Mouse (Mus musculus): Measurements from ENCODE around the gene Intu.

Intu gene

DNA sequence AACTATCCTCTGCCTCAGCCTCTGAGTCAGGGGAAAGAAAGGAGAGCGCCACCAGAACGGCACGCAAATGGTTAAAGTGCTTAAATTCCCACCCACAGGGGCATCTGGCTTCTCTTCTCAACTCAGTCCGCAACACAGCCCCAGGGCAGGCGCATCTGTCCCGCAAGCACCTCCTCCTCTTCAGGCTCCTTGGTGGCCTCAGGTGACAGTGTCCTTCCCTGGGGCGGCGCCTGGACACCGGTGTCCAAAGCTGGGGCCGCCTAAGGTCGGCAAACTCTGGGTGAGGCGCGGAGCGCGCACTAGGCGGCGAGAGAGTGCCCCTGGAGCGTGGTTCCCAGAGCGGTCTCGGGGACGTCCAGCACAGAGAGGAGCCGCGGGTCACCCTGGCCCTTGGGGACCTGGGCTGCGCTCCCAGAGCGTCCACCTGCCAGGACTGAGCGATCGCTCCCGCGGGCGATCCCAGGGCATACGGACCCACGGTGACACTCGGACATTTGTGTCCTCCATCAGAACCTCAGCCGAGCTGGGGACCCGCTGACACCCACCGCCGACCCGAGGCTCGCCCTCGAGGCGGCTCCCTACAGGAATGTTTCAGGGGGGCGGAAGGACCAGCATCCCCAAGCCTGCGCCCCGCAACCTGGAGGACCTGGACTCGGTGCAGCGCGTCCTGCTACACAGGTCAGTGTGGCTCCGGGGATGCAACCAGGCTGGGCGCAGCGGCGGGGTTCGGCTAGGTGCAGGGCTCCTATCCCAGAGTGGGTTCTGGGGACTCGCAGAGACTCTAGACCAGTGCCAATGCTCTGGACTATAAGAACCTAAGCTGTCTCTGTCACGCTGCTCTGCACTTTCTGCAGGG is at the start of gene Intu:
Intu (plus strand) TSS at position 1 of the 856 bp plus-strand sequence.
- DNase-seq = peak; percentile 48

DNA sequence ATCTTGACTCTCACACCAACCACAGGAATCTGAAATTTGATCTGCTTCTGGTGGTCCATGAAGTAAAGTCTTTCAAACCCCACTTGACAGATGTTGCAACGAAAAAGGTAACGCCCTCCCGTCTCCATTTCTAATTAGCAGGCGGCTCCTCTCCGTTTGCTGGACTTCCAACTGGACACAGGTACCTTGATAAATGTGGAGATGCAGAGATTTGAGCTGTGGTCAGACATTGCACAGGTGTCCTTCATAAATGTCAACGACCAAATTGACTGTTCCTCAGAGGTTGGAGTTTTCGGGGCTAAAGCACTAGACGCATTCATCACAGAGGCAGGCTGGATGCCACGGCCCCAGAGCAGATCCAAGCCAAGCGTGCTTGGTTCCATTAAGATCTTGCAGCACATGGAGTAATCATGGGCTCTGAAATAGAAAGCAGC is 47.8 kb upstream of the Intu start:
- DNase-seq = no peak

DNA sequence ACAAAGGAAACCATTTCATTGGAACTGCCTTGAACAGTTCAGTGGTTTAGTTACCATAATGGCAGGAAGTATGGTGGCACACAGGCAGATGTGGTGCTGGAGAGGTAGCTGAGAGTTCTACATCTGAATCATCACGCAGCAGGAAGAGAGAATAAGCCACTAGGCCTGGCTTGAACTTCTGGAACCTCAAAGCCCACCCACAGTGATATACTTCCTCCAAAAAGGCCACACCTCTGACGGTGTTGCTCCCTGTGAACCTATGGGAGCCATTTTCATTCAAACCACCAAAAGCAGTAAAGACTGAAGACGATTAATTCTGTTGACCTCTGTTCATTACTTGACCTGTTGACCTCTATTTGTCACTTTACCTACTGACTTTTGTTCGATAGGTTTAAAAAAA is 43.7 kb upstream of the Intu start:
- no peak for DNase-seq

DNA sequence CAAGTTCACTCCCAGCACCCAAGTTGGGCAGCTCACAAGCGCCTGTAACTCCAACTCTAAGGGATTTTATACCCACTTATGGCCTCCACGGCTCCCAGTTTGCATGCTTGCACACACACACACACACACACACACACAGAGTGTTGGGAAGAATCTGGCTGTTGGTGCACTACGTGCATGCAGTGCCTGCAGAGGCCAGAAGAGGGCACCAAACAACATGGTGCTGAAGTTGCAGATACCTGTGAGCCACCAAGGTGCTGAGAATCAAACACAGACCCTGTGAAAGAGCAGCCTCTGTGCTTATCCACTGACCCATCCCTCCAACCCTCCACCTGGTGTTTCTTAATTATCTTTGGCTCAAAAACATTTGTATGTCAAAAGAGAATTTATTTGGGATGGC is 39.3 kb upstream of the Intu start:
- no peak for DNase-seq

DNA sequence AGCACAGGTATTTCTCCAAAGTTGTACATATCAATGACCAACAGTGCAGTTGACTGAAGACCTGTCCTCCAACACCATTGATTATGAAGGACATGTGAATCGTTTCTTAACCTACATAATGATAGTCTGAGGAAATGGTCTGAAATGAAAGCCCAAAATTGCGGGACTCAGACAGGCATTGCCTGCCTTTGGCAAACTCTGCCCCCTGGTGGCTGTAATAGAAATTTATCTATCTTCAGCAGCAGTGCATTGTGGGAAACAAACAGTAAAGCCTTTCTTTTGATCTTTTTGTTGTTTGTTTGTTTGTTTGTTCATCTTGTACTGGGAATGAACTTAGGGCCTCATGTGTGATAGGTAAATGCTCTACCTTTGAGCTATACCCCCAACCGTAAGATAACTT is 32.2 kb upstream of the Intu start:
- no peak for DNase-seq

DNA sequence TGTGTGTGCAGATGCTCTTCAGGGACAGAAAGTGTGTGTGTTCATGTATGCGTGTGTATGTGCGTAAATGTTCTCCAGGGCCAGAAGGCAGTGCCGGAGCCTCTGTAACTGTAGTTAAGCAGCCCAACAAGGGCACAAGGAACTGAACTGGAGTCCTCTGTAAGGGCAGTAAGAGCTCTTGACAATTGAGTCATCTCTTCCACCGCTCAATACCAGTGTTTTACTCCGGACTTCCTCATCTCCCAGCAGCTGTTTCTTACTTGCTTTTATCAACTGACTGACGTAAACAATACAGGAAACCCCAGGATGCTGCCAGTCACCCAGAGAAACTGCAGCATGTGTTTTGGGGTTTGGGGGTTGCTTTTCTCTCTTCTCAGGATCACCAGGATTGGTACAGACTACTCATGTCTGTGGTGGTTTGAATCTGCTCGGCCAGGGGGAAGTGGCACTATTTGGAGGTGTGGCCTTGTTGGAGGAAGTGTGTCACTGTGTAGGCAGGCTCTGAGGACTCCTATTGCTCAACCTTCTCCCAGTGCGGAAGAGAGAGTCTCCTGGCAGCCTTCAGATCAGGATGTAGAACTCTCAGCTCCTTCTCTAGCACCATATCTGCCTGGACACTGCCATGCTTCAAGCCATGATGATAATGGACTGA is 30.8 kb upstream of the Intu start:
- DNase-seq = no peak

DNA sequence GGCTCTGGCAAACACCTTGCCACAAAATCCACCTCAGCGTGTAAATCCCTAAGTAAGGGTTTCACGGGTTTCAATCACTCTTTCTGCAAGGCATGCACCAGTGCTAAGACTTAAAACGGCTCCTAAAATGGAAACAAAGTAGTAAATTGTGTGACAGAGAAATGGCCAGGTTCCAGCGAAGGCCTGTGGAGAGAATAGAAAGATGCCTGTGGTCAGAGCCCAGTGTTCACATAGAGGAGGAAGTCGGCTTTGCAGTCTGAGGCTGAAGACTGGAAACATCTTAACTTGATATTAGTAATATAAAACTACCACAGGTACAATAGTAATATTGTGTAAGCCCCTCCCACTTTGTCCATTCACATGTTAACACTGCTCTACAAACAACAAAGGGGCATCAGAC is 26.7 kb upstream of the Intu start:
- DNase-seq = no peak

DNA sequence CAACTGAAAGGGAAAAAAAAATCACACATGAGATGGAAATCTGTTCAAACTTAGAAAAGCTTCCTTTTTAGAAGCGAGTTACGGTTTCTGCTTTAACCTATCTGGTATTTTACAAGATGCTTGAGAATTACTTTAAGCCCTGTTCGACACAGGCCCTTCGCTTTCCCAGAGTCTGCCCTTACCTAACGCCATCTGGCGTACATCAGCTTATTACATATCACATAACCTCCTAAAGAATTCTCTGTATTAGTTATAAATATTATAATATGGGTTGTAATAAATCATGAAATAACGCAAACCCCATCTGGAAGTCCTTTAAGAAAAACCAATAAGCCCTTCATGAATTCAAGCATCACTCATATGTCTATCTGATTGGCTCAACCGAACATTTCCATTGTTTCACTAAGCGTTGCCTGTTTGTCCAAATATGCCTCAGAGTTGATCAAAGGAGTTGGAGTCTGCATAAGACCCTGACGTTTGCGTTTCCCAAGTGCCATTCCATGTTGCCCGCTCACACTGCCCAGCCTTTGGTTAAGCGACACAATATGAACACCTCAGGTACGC is 25.6 kb upstream of the Intu start:
- DNase-seq = no peak

DNA sequence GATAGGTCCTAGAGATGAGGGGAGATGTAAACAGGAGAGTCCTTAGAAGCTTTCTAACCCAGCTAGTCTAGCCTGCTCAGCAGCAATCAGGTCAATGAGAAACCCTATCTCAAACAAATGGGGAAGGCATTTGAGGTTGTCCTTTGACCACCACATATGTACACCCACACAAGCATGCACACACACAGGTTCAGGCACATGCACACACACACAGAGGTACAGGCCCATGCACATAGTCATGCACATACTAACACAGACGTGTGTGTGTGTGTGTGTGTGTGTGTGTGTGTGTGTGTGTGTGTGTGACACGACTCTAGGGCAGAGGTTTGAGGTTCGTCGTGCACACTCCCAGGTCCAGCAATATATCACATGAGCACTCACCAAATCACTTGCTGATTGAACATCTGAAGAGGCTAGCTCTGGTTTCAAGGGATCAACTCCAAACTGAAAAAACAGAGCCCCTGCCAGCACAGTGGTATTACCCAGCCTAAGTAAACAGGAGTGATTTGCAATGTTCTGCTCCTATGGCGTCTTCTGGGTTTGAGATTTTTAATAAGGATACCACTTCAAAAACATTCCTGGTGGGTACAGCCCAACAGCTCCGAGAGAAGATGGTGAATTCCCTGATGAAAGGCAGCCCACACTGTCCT is 22.0 kb upstream of the Intu start:
- DNase-seq = no peak

DNA sequence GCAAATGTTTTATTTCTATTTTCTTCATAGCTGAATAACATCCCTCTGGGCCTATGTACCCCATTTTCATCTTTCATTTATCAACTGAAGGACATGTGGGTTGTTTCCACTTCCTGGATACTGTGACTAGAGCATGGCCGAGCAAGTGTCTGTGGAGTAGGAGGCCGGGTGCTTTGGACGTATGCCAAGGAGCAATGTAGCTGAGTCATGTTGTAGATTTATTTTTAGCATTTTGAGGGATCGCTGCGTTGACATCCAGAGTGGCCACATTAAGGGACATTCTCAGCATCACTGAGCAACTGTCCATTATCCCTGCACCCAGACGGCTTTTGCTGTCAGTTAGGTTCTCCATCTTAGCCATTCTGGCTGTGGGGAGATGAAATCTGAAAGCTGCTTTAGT is 20.5 kb upstream of the Intu start:
- no peak for DNase-seq

DNA sequence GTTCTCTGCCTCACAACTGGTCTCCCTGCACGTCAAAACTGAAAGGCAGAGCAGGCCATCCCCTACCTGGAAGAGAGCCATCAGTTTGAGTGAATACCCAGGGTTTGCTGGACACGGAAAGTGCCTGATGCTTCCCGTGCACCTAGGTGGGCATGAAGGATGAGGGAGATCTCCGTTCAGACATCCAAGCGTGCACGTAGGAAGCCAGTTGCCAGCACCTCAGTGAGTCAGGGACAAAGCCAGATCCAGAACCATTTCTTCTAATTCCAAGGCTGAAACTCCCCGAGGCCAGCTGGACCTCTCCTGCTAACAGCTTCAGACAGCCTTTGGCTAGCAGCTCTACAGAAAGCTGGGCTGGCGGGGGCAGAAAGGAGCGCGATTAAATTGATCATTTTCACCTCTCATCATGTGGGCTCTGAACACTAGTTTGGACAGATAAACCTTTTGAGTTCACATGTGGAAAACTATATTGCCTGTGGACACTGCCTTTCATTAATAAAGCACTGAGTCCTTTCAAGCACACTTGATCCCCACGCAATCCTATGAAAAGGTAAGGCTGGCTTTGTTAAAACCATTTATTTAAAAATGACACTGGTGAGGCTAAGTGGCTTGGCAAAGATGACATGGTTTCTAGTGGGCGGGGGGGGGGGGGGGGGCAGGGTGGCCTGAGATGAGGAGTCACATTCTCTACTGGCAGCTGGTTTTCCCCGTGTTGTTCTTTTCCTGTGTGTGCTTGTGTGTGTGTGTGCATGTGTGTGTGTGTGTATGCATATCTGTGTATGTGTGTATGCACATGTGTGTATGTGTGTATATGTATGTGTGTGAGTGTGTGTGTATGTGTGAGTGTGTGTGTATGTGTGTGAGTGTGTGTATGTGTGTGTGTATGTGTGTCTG is 17.9 kb upstream of the Intu start:
- DNase-seq = no peak

DNA sequence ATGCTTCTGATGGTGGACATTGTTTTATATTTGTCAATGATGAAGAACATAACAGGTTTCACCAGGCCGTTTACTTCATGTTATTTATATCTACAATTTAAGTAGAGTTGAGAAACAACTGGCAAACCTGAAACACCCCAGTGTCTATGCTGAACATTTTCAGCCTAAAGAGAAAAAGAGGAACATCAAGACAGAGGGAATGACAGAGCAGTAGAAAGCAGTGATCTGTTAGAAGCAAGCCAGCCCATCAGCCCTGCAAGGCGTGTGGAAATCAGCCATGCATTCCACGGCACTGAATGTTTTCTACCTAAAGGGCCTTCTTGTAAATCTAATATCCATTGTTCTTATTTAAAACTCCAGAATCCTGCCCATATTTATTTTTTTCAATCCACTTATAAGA is 12.8 kb upstream of the Intu start:
- no peak for DNase-seq

DNA sequence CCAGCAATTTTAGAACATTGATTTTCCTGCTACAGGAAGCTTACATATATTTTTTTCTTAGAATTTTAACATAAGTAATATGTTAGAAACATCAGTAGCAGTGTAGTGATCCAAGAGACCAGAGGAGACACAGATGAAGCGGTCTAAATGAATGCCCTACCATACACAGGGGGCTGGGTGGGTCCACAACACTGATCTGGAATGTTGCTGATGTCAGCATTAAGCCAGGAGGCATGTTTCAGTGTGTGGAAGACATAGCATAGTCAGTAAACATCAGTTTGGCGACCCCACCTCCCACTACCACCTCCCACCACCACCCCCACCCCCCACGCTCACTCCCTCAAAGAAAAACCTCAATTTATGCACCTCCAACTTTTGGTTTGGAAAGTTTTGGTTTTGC is 11.5 kb upstream of the Intu start:
- no peak for DNase-seq

DNA sequence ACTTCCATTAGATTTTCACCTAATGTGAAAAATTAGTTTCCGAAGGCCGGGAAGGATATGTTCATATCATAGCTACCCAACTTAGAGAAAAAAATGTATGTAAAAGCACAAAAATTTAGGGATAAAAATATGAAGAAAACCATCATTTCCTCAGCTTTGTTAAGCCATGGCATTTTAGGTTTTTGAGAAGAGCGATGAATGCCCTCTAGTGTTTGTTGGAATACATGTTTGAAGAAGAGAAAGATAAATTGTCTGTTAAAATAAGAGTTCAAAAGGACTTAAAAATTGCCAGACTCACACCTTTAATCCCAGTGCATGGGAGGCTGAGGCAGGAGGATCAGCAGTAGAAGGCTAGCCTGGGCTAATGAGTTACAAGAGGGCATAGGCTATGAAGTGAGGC is 10.5 kb upstream of the Intu start:
- no peak for DNase-seq

DNA sequence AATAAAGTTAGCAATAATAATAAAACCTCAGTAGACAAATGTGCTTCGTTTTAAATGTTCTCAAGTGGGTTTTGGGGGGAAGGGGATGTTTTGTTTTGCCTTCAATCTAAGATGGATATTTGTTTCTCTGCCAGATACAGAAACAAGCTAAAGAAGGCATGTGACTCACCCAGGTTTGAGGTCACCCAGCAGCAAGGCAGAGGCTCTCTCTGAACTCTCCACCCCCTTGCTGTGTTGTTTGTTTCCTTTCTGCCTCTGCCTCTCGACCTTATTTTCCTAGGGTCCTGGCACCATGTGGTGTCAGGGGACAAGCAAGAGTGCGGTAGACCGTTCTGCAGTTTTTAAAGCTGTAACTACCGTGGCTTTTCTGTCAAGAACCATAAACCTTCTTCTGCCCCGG is 8.6 kb upstream of the Intu start:
- no peak for DNase-seq

DNA sequence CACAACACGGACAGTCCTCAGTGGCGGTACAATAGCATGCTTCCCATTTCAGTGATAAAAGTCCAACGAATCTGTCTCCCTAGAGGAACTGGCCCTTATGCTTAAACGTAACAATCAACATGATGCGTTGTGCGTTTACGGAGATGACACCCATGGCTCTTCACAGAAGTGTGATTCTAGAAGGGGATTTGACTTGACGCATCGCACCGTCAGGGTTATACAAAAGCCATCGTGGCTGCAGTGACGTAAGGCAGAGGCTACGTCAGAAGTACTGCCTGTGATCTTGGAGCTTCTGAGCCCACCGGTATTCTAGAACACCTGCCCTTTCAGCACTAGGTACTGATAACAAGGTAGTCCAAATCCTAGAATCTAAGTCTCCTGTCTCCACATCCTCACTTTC is 8.2 kb upstream of the Intu start:
- no peak for DNase-seq

DNA sequence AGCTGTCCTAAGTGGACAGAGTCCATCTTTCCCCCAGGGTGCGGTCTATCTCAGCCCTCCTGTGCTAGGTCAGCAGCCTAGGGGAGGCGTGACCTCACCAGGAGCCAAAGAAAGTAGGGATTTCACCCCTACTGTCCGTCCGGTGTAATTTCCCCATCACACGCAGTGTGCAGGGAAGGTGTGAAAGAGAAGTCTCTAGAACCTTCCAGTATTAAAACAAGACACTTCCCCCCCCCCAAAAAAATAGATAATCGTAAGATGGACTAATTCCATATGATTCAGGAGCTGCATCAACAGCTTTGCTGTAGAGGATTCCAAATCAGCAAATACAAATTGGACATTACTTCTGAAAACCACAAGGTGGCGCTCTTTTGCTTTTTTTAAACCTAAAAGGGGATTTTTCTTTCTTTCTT is 7.7 kb upstream of the Intu start:
- no peak for DNase-seq

DNA sequence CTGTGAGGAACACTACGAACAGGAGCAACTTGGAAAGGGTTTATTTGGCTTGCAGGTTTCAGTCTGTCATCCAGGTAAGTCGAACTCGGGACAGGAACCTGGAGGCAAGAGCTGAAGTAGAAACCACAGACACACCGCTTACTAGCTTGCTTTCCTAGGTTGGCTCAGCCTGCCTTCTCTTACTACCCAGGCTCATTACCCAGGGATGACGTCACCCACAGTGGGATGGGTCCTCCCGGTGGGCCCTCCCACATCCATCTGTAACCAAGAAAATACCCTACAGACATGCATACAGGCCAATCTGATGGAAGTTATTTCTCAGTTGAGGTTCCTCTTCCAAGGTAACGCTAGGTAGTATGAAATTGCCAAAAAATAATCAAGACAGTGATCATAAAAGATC is 6.2 kb upstream of the Intu start:
- DNase-seq = no peak

DNA sequence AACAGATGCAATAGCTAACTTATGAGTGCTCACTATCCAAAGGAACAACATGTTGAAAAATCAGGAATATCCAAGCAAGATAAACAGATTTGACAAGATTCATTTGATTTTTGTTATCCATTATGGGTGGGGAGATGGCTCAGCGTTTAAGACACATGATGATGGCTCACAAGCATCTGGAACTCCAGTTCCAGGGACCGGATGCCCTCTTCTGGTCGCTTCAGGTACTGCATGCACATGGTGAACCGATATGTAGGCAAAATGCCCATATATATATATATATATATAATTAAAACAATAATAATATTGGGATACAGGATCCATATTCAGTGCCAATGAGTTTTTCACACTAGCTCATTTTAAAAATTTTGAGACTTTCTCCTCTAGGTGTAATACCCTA is 5.7 kb upstream of the Intu start:
- DNase-seq = peak; percentile 74

DNA sequence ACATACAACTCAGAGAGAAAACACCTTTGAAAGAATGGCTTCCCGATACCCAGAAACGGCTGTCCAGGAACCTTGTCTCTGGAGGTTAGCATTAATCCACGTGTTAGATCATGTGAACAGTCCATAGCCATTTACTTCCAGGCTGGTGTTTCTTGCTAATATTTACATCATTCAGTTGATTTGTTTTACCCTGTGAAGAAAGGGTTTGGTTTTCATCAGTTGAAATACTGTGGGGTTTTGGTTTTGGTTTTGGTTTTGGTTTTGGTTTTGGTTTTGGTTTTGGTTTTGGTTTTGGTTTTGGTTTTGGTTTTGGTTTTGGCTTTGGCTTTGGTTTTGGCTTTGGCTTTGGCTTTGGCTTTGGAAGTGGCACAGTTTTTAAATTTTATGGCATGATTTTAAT is 5.0 kb upstream of the Intu start:
- DNase-seq = no peak

DNA sequence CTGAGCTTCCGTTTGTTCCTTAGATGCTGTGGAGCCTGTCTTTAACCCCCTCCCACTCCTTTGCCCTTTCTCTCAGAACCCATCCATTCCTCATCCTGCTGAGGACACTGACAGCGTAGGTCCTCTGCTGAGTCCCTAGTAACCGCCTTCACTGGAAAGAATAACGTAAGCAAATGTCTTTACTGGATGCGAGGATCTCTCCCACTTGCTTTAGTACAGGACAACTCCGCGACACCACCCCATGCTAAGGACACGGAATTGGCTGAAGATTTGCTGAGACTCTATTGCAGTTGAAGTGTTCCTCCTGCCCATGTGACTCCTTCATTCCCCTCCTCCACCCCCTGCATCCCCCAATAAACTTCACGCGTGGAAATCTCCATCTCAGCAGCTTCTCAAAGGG is 3.9 kb upstream of the Intu start:
- DNase-seq = no peak

Measured in right cerebral cortex, postnatal 4 days (tissue).